Mouse (Mus musculus) bone marrow, adult 2 months (tissue): ENCODE data around the gene Ctsd.

Experiments used
- CTCF ChIP-seq: fragments of 200-500 bp; IDR thresholded peaks from 2 replicates; pipeline ENCODE4 v1.5.1; 2011; ENCODE audit warnings: low read length, control low read depth; ENCODE audit not compliant: control insufficient read depth, insufficient read depth
- POLR2A ChIP-seq: fragments of 200-500 bp; IDR thresholded peaks from 2 replicates; pipeline ENCODE4 v1.6.1; 2011; ENCODE audit warnings: low read depth, mild to moderate bottlenecking, control low read depth, low read length, borderline replicate concordance; ENCODE audit not compliant: control insufficient read depth

DNA sequence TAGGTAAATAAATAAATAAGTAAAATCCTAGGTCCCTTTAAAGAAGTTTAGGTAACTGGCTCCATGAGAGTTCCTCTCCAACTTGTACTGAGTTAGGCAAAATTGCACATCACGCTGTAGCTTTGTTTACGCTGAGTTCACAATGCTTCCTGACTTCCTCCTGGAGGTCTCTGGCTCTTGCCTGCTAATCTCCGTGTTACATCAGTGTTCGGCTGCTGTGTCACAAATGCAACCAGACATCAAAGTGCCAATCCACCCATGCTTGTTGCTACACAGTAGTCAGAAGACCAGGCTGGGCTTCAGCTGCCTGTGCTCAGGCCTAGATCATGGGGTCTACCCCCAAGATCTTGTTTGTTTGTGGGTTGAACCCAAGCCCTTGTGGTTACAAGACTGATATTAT, 15.8 kb upstream of the Ctsd start:
- TF ChIP-seq CTCF (no peak), POLR2A (no peak)
